Mouse (Mus musculus): ENCODE data around the gene Tdgf1.

GRCm38 (mm10) chr9:110931573-110931972 is 14.4 kb downstream of the Tdgf1 start:
- no peak for TF ChIP-seq EP300 (IDR thresholded peaks at IDR 0.05; ENCODE audit: low read depth)
- TF ChIP-seq CTCF (IDR thresholded peaks at IDR 0.05; ENCODE audit: low read depth) = no peak

Data from liver, postnatal 0 days (tissue).